Mouse (Mus musculus) cerebellum, adult 2 months (tissue): ENCODE measurements around the gene Rtel1.

Experiments
- CTCF ChIP-seq: fragments of 200-500 bp; IDR thresholded peaks from 2 replicates; pipeline ENCODE4 v1.5.1; 2011; ENCODE audit warnings: low read depth, mild to moderate bottlenecking, control low read depth, low read length, moderate library complexity, borderline replicate concordance; ENCODE audit not compliant: insufficient read depth
- POLR2A ChIP-seq: fragments of 200-500 bp; IDR thresholded peaks from 2 replicates; pipeline ENCODE4 v1.6.1; 2011; ENCODE audit warnings: low read length, control low read depth, borderline replicate concordance; ENCODE audit not compliant: insufficient read depth

- TF ChIP-seq CTCF = no peak
- TF ChIP-seq POLR2A = no peak
Observed at GRCm38 (mm10) chr2:181290937-181291336, 28.6 kb upstream of the Rtel1 start.
